Mouse (Mus musculus): ENCODE measurements around the gene Naaladl2.
"Not testable (repeated sequence)": the region's sequence is repeated elsewhere in the genome, so short reads cannot be mapped to it uniquely, and the experiment has no call there.

Gene Naaladl2

DNA sequence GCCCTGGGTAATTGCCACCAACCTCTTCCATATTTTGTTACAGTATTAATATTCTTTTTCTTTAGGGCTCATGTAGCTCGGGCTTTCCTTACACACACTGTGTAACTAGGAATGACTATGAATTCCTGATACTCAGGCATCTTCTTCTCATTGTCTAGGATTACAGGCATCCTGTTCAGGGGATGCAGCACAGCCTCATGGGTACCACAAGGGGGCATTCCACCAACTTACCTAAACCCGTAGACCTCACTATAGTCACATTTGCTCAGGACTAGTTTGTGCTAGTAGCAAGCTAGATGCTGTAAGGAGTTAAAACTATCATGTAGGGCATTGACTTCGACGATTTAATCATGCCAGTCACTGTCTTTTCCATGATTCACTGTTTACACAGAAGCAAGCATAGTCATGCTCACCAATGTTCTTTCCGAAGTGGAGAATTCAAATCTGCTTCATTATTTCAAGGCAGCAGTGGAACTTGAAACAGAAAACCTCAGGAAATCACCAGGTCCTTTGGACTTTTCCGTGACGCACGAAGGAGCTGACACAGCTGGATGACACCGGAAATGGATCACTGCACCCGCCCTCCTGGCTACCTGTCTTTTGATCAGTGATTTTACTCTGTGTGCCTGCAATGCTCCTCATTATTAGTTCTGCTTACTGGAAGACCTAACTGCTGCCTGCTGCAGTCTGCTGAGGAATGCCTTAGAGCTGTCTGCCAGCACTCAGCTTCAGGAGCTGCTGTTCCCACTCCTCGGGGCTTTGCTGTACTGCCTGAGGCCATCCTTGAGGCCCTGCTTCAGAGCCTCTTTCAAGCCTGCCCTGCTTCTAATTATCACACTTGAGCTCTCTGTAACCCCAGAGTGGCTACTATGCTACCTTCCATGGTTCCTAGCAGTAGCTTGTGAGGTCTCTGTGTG lies 822.3 kb downstream of the Naaladl2 start:
- DNase-seq (ENCODE audit: low read depth, low spot score) = peak; percentile 12

DNA sequence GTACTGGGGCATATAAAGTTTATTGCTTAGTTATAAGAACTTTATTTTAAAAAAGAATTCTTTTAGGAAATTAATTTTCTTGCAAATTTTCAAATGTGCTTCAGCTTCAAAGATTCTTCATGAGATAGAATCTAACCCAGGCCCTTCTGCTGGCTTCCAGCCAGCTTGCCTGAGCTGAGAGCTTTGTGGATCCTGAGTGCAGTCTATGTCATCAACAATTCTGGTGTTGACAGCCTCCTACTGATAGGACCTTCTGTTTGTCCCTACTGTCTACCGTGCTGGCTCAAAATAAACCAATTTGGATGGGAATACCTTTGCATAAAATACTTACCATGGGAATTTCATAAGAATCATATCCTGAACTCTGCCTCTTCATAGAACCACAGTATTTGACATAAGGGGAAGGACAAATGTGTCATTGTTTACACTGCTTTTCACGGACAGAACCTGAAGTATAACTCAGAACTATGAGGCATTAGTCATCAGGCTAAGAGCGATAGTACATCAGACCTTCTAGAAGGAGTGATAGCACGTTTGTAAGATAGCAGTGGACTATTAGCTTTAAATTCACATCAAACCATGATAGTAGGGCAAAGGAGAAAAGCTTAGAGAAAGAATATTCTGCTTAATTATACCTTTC lies 829.3 kb downstream of the Naaladl2 start:
- DNase-seq (ENCODE audit: low read depth, low spot score) = no peak

DNA sequence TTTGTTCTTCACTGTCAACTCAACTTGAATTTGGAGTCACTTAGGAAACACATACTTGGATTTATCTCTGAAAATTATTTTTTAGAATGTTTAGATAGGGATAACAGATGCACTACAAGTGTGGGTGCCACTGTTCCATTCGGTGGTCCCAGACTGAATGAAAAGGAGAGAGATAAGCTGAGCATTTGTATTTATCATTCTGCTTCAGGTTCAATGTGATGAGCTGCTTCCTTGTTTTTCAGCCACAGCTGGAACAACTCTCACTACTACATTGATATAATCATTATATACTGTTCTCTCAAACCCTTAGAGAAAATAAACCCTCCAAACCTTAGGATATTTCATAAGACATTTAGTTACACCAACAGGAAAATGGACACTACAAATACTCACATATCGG lies 918.6 kb downstream of the Naaladl2 start:
- DNase-seq (ENCODE audit: low read depth, low spot score) = no peak

DNA sequence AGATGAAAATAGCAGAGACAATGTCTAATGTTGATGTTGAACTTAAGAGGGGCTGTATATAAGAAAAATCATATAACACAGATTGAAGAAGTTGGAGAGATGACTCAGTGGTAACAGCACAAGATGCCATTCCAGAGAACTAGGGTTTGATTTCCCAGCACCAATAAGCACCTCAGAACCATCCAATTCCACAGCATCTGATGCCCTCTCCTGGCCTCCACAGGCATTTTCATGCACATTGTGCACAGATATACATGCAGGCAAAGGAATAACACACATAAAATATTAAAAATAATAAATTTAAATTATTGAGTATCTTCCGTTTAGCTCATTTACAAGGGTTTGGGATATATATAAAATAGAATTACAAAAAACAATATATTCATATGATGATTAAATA lies 926.6 kb downstream of the Naaladl2 start:
- DNase-seq (ENCODE audit: low read depth, low spot score) = no peak

DNA sequence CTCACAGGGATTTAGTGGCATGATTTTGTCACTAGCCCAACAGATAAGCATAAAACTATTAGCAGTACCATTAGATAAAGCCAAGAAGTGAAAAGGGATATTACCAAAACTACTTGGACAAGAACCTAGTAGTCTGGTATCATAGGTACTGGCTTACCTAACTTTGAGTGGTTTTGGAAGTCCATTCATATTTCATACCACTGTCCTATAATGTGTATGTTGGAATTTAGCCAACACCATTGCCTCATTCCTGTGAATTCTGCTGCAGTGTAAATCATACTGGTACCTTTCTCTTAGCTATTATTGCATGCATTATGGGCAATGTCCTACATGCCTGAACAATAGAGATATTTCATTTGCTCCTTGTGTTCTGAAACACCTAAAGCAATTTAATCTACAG lies 977.5 kb downstream of the Naaladl2 start:
- DNase-seq (ENCODE audit: low read depth, low spot score) = no peak

DNA sequence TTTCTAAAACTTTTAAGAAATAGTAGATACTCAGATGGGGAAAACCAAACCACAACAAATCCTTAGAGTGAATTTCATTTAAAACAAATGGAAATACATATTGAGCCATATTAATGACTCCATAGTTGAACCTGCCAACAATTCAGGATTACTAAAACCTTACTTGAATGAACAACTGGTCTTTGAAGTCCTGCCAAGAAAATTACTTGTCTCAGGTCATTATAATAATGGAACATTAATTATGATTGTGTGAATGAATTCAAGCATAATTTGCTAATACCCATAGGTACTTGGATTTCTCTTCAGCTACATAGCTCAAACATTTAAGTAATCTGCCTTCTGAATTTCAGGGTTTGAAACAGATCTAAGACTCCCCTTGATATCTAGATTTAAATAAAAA lies 980.1 kb downstream of the Naaladl2 start:
- no peak for DNase-seq (ENCODE audit: low read depth, low spot score)

DNA sequence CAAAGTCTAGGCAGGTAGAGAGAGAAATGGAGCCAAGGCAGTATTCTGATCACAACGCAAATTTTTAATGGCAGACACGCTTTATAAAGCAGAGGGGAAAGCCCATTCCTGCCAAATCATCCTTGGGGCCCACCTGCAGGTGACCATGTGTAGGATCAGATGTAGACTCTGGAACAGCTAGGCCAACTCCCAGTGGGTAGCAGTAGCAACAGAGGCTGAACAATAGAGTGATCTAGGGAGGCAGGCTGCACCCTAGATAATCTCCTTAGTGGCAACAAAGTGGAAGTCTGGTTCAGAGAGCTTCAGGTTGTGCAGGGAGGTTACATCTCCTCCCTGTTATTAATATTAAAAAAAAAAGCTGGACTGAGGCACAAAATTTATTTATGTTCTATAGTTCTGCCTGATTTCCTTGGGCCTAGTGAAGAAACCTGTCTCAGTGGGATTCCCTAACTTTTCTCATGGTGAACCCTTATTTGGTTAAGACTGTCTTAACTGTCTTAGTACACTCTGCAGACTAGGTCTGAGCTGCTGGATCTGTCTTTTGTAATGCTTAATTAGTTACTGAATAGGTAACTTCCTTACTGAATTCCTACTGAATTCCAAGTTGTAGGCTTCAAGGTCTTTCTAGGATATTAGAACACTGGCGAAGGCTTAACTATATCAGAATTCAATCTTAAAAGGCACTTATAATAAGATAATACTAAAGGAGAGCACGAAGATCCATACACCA lies 992.8 kb downstream of the Naaladl2 start:
- not testable (repeated sequence) for DNase-seq (ENCODE audit: low read depth, low spot score)

DNA sequence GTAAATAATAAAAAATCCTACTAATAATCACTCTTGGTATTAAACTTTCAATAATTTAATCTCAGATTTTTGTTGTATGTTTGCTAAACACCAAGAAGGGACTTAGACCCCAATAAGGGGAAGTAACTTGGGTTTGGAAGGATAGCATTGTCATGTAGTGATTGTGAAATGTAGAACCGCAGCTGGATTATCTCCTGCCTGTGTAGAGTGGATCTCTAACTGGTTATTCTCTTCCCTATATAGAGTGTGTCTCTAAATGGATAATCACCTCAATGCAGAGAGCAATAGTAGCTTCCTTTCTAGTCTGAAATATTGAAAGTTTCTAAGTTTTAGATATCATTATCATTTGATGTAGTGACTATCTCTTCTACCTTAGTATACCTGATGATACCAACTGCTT lies 1001.3 kb downstream of the Naaladl2 start:
- no peak for DNase-seq (ENCODE audit: low read depth, low spot score)

DNA sequence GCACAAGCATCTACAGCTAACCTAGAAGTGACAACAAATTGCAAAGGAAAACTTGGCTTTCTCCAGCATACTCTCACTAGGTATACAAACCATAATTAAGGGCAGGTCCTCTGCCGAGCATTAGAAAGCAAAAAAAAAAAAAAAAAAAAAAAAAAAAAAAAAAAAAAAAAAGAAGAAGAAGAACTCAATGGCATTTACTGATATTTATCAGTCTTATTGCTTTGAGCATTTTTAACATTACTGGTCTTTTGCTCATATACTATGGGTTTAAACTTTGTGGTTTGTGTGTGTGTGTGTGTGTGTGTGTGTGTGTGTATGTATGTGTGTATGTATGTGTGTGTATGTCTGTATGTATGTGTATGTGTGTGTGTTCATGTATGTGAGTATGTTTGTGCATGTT lies 1006.1 kb downstream of the Naaladl2 start:
- DNase-seq (ENCODE audit: low read depth, low spot score) = no peak

DNA sequence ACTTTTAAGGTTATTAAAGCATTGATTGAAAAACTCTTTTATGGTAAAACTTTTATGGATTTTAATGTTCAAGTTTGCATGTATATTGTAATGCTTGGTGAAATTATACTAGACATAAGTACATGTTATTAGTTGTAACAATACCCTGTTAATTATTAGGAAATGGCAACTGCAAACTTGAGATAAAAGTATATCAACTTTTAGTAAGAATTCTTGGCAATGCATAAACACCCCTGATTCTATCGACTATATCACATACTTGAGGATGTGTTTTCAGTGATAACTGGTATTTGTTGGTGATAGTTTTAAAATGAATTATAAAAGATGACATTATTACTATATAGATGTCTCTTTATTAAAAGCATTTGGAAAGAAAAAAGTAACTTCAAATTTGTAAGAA lies 1017.9 kb downstream of the Naaladl2 start:
- DNase-seq (ENCODE audit: low read depth, low spot score) = no peak

DNA sequence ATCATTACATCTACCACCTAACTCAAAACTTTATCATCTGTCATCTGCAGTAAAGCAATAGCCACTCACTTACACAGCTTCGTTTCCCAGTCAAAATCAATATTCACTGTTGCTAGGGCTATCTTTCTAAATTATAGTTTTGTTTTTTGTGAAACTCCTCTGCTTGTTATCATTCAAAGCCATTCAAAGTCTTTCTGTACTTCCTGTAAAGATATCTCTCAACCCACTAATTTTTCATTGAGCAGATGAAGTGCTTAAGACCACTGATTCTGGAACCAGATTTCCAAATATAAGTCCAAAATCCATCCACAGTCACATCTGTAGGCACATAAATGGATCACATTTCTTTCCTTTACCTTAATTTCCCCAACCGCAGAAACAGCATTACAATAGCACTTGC lies 1020.0 kb downstream of the Naaladl2 start:
- DNase-seq (ENCODE audit: low read depth, low spot score) = no peak

DNA sequence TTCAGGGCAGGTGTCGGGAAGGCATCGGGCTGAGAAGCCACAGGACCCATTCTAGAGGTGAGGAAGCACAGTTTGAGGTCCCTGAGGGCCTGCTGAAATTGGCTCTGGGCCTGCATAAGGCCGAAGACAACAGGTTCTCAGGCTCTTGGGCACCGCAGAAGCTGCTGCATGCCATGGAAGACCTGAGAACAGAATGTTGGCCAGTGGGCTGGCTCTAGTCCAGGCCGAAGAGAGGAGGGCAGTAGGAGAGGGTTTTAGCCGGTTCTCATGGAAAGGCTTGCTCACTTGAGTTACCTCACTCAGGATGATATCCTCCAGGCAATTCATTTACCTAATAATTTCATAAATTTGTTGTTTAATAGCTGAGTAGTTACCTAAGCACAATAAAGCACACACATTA lies 1025.9 kb downstream of the Naaladl2 start:
- no peak for DNase-seq (ENCODE audit: low read depth, low spot score)

DNA sequence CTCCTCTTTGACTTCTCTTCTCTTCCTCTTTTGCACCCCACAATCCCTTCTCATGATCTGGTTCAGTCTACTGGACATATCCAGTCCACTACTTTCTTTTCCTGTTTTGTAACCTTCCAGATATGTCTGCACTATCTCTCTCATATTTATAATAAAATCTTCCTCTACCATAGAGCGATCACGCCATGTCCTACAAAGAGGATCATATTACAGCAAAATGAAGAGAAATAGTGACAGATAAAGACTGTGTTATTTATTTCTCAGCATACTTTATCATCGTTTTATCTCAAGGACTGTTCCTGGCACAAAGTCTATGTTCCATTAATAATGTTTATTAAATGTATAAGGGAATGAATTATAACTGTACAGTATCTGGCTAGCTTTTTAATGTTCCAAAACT lies 1029.2 kb downstream of the Naaladl2 start:
- DNase-seq (ENCODE audit: low read depth, low spot score) = no peak

DNA sequence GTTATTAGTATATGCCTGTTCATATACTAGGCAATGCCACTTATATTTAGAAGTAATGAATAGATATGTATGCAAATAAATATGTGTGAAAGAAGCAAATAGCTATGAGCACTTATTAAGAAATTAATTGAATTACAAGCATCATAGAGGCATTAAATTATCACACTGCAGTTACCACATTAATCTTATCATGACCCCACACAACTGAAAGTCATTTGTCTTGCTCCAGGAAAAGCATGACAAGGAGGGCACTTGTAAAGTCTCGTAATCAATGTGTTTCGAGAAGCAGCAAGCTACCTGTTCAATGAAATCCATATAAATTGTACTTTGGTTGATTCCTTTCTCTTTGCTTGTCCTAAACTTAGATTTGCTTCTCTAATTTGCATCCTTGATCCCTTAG lies 1030.7 kb downstream of the Naaladl2 start:
- DNase-seq (ENCODE audit: low read depth, low spot score) = no peak

DNA sequence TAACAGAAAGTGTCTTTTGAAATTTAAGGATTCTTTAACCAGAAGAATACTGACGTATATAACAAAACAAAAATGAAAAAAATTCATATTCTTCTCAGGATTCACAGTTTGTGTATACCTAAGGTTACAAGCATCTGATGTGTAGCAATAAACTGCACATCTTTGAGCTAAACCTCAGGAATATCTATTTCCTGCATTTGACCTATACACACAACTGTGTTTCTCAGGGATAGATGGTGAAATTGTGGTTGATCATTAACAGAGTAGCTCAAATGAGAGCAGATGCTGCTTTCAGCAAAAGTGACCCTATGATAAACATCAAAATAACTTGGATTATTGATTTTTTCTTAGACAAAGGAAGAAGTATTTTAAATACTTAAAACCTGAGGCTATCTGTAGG lies 1037.7 kb downstream of the Naaladl2 start:
- no peak for DNase-seq (ENCODE audit: low read depth, low spot score)

DNA sequence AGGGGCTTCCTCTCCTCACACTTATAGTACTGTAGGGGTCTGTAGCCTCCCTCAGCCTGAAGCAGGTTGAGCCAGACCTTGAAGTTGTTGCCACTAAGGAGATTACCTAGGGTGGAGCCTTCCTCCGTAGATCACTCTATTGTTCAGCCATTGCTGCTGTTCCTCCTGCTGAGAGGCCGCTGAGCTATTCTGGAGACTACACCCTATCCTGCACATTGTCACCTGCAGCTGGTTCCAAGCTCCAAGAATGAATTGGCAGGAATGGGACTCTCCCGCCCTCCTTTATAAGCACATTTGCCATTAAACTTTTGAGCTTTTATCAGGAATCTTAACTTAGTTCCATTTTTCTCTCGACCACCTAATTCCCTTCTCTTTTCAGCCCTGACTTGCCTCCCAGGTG lies 1064.3 kb downstream of the Naaladl2 start:
- DNase-seq (ENCODE audit: low read depth, low spot score) = no peak

DNA sequence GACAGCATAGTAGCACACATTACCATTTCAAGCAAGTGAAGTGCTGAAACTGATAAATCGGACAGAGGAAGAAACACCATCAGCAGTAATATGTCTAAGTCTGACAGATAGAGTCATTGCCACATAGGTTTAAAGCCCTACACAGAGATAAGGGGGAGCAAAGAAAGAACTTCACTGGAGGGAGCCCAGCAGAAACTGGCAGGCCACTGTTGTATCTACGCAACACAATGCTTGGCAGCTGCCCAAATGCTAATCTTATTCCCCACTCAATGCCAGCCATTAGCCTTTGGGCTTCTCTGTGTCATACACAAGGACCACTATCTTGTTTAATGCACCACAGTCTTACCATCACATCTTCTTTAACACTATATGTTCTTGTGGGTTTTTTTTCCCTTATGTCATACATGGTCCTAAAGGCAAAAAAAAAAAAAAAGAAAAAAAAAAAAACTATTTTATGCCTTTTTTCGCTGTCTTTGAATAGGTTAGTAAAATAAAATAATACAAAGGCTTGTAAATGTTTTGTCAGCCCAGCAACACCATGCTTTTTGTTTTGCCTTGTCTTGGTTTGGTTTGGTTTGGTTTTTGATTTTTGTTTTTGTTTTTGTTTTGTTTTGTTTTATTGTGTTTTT lies 1072.8 kb downstream of the Naaladl2 start:
- DNase-seq (ENCODE audit: low read depth, low spot score) = no peak

DNA sequence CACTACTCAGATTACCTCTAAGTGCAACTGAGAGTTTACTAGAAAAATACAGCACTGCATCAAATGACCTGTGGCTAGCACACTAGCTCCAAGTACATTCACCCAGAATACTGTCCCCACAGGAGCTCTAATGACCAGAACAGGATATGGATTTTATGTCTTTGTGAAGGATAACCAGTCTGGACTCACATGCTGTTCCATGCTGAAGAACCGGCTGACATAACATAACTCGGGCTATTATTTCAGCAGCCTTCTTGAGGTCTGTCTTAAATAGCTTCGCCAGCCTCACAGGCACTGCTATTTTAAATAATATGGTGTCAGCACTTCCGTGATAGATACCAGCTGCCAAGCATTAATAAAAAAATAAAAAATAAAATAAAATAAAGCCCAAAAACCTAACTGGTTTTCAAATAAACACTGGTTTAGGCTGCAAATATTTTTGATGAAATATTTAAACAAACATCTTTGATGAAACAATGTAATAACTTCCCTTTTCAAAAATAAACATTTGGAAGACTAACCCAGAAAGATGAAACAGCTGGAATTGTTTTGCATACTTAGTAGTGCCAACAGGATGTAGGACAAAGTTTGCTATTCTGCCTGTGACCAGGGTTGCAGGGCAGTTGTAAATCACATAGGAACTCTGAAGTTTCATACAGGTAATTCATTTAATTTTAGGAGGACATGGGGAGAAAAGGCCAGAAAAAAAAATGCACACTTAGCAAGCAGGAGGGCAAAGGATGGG lies 1073.5 kb downstream of the Naaladl2 start:
- DNase-seq (ENCODE audit: low read depth, low spot score) = peak; percentile 48

DNA sequence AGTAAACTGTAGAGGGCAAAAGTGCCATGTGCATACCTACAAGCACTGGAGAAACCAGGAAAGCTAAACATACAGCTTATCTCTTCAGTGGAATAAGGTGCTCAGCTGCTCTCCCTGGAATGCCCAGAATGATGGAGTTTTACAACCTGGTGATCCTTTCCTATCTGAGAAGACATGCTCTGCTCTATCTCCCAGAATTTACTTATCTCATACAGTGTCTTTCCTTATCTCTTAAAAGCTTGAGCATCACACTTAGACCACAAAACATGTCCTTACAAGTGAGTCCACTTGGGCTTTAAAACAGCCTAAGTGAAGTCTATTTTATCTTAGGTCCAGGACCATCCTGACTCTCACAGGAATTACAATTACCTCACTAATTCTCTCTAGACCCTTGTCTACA lies 1095.8 kb downstream of the Naaladl2 start:
- DNase-seq (ENCODE audit: low read depth, low spot score) = no peak

DNA sequence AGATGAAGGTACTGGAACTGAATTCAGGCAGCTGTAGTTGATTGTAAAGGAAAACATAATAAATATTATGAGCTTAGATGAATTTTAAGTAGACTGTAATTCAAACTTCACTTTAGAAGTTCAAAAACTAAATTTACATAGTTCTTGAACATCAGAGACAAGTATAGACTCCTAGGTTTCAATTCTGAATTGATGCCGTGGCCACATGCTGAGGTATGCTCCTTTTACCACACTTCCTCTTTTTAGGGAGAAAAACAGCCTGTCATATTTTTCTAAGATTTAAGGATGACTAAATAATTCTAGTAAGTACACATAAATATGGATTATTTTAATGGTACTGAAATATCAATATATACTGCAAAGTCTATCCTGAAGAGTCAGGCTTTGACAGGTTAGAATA lies 1142.3 kb downstream of the Naaladl2 start:
- DNase-seq (ENCODE audit: low read depth, low spot score) = no peak

DNA sequence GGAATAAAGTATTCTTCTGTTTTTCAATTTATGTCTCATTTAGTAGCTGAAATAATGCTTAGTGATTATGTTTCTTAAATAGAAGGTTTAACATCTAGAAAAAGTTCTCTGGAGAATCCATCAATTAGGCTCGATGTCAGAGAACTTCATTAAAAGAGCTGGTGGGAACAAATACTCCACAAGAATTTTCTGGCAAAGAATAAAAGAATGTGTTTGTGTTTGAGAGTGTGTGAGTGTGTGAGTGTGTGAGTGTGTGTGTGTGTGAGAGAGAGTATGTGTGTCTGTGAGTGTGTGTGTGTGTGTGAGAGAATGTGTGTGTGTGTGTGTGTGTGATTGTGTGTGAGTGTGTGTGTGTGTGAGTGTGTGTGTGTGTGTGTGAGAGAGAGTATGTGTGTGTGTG lies 1170.3 kb downstream of the Naaladl2 start:
- no peak for DNase-seq (ENCODE audit: low read depth, low spot score)

All from forelimb bud, embryonic 11.5 days (tissue).